Mouse (Mus musculus): ENCODE data around the gene Arhgap20.

- TF ChIP-seq POLR2A (IDR thresholded peaks at IDR 0.05; ENCODE audit: insufficient read depth, low read depth, low read length): no peak
- TF ChIP-seq EP300 (IDR thresholded peaks at IDR 0.05; ENCODE audit: insufficient read depth, low read depth, low read length): no peak
- TF ChIP-seq CTCF (IDR thresholded peaks at IDR 0.05): no peak
Measured at GRCm38 (mm10) chr9:51881386-51881785, 116.2 kb downstream of the Arhgap20 start.

Data from heart, adult 2 months (tissue).